Mouse (Mus musculus): ENCODE data around the gene Sec63. TPM values are rescaled to one million over a fixed set of nuclear protein-coding genes. Genes with fewer than 3 reads are reported as not detected.

Sec63 gene
- total RNA-seq (2021), result 10 to 100 TPM; 44.8 to 51.1 TPM
- long read RNA-seq, full-length matches to known transcripts, result 49 of 65 reads
- long read RNA-seq, partial matches to known transcripts, result 5 of 65 reads
- long read RNA-seq, other reads (novel, unspliced or antisense), result 11 of 65 reads

DNA sequence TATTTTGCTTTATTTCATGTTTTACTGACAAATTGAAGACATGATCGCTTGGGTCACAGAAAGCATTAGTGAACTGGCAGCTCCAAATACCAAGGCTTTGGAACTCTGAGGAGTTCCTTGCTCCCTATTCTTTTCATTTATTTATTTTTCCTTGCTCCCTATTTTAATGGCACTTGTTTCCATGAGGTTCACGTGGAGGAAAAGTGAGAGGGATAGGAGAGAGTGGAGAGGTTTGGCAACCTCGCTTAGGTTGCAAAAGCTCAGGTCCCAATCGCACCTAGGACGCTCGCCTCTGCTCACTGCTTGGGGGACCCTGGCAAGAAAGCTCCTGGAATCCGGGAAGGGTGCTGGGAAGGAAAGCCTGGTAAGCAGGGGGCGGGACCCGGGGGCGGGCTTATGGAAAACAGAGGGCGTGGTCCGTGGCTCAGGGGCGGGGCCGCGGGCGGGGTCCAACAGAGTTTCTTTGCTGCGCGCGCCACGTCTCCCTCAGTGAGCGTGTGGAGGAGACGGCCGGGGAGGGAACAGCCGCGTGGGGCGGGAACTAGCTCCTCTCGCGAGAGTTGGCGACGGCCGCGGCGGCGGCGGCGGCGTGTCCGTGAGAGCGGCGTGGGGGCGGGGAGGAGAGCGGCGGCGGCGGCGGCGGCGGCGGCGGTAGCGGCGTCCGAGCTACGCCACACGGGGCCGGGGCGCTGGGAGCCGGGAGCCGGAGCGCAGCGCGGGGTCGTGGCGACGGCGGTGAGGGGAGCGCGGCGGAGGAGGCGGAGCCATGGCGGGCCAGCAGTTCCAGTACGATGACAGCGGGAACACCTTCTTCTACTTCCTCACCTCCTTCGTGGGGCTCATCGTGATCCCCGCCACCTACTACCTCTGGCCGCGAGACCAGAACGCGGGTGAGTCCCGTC lies at the start of gene Sec63:
Sec63 (plus strand) TSS at position 498 of the 902 bp plus-strand sequence.
- DNase-seq (ENCODE audit: low spot score in 2 of 2), result peak; percentile 96 to 99

DNA sequence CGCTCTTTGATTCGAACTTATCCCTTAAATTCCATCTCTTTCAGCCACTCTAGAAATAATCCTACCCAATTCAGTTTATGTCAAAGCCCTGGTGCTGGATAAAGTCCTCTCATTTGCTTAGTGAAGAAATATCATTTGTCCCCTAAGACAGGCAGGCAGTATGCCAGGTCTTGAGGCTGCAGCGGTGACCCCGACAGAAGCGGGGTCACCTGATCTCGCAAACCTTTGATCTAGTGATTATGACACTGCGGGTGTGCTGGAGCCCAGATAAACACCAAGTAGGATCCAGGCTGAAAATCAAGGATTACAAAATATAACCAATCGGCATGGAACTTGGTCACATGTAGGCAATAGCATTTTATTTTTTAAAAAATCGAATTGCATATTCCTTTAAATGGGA lies 46.6 kb upstream of the Sec63 start:
- no peak for DNase-seq (ENCODE audit: low spot score in 2 of 2)

DNA sequence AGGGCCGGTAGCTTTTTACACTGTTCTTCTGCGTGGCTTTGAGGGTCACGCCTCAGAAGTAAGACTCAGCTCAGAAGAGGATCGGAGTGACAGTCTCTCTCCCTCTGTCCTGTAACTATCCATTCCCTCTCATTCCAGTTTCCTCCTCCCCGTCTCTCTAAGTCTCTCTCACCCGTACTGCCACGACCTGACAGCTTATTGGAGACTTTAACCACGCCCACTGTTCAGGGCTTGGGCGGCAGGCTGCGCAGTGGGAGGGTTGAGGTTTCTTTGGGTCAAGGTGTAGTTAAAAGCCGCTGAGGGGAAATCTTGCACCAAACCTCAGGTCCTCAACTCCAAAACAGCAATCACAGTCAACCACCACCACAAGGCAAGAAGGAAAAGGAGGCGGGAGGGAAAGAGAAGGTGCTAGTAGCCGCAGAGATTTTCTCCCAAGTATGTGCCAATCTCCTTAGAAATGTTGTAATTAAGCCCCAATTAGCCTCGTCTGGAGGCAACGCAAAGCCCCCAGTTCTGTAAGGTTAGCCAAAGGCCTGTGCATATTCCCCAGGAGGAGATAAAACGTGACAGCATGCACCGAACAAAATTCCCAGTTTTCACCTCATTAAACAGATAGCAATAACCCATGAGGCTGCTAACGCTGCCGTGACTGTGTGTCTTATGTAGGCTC lies 45.8 kb upstream of the Sec63 start:
- no peak for DNase-seq (ENCODE audit: low spot score in 2 of 2)

DNA sequence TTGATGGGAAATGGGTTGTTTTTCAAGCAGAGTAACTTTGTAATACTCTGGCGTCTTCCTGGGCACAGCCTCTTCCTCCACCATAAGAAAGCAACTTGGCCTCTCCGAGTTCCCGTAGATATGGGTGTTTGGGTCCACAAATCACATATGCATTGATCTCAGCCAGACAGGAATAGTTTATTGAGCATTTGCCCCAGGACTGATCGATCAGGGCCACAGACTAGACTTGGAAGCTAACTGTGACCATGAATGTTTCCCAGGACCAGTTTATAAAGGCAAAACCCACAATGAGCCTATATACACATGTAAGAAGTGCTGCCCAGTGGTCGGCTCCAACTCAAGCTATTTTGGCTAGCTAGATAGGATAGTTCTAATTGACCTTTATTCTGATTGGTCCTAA lies 39.2 kb upstream of the Sec63 start:
- DNase-seq (ENCODE audit: low spot score in 2 of 2), result no peak

DNA sequence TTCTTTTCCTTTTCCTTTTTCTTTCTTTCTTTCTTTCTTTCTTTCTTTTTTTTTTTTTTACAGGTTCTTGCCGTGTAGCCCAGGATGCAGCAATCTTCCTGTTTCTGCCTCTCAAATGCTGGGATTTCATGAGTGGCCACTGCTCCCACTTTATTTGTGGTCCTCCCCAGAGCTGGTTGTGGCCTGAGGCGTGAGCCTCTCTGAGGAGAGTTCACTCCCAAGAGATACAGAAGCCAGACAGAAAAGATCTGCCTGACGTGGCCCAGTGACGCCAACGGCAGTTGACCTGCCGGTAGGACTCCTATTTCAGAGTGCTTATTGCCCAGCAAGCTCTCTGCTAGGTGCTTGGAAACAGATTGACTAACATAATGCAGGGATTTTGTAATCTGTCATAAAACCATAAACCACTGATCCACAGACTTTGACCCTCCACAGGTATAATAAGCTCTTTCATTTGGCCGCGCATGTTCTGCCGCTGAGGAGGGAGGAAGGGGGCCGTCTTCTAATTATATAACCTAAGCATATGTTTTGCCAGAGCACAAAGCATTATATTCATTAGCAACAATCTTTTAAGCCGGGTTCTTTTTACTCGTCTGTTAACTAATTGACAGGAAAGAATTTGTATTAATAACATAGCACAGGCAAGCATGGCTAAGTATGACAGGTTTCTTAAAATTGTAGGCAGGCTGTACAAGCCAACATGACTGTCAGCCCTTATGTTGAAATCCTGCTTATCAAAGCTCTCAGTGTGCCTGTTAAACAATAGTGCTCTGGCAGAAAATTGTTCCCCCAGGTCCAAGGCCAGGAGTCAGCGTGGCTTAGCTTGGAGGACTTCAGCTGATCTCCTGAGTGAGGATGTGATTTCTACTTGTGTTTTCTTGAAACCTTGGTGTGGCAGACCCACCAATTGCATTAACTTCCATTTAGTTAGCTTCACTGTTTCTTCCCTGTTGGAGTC lies 37.7 kb upstream of the Sec63 start:
- DNase-seq (ENCODE audit: low spot score in 2 of 2), result peak in 1 of 2 experiments; percentile 6

DNA sequence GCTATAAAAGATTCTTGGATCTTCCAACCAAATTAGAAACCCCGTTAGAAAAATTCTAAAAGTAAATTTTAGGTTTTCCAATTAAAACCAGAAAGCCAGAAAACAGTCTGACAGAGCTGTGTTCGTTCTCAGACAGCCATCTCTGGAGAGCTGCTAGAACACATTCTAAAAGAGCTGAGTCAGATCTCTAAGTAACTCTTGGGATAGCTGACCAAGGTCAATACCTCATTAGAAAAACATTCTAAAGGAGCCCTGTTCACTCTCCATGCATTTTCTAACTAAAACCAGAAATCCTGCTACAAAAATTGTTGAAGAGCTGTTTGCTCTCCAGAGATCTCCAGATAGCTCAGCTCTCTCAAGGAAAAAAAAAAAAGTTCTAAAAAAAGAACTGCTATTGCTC lies 31.7 kb upstream of the Sec63 start:
- no peak for DNase-seq (ENCODE audit: low spot score in 2 of 2)

DNA sequence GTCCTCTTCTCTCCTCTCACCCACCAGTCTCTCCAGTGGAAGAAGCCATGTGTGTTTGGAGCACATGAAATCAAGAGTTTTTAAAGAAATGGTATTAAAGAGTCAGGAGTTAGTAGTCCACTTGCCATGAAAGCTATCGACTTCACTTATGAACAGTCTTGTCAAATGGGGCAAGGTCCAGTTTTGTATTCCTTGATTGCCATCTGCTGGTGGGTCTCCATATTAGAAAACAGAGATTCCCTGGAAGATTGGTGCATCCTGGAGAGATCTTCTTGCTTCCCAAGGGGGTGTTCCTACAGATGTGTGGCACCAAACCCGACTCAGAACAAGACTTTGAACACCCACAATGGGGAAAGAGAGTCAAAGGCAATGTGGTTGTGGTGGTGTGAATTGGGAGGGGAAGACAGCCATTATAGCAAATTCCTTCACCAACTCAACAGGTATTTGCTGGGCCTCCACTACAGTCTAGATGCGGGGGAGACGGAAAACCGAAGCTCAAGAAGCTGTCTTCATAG lies 26.7 kb upstream of the Sec63 start:
- DNase-seq (ENCODE audit: low spot score in 2 of 2), result peak; percentile 5 to 72

DNA sequence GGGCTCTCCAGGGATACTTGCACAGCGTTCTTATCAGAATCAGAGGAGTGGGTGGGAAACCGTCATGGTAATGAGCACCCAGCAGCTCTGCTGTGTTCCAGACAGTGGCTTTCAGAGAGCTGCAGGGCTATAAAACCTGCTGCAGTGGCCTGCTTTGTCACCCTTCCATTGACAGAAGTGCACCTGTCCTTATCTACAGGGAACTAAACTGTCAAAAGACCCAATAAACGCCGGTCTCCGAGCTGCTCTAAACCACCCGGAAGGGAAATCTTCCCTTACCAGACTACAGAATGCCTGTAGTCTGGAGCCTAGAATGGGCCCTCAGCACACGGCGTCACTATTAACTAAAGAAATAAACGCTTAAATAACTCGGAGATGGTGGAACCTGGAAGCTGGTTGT lies 9.5 kb upstream of the Sec63 start:
- no peak for DNase-seq (ENCODE audit: low spot score in 2 of 2)

DNA sequence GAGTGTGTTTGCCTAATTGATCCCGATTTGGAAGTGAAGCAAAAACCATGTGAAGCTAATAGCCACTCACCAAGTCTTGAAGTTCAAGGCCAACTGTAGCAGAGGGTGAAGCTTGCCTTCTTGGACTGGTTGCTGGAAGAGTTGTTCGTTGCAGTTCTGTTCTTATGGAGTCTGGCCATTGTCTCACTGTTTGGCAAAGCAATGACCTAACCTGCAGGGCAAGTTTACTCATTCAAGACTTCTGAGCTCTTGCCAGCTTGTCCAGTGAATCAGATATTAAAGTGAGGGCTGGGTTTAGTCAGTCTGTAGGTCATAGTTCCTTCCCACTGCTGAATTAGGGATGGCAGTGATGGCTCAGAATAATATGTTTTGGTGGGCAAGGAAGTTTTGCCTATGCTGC lies 7.0 kb upstream of the Sec63 start:
- no peak for DNase-seq (ENCODE audit: low spot score in 2 of 2)

DNA sequence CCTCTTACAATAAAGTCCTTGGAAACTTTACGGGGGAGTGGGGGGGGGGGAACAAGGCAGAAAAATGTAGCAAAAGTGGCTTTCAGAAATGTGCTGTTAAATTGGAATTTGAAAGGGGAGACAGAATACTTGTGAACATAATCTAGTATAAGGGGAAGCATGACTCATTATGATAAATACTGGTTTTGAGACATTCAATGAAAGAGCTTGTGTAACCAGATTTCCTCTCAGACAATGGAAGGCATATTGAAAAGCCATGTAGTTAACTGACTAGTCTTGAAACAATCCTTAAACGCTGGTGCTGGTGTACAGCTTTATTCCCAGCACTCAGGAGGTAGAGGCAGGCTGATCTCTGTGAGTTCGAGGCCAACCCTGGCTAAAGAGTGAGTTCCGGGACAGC lies 1.6 kb upstream of the Sec63 start:
- no peak for DNase-seq (ENCODE audit: low spot score in 2 of 2)

DNA sequence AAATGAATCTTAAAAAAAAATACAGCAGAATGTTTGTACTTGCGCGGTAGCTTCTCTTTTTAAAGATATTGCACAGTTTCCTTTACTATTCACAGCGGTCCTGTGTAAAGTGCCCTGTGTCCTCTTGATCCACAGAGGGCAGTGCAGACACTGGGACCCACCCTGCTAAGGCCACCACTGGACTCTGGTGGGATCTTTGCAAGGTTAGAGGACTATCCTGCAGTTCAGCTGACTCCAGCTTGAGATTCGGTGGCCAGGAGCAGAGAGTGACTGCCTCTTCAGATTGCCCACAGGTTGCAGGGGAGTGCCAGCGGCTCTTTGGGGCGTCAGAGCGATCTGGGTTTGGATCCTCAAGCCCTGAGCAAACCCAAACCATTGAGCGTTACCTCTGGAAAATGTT lies 967 bp upstream of the Sec63 start:
- no peak for DNase-seq (ENCODE audit: low spot score in 2 of 2)

DNA sequence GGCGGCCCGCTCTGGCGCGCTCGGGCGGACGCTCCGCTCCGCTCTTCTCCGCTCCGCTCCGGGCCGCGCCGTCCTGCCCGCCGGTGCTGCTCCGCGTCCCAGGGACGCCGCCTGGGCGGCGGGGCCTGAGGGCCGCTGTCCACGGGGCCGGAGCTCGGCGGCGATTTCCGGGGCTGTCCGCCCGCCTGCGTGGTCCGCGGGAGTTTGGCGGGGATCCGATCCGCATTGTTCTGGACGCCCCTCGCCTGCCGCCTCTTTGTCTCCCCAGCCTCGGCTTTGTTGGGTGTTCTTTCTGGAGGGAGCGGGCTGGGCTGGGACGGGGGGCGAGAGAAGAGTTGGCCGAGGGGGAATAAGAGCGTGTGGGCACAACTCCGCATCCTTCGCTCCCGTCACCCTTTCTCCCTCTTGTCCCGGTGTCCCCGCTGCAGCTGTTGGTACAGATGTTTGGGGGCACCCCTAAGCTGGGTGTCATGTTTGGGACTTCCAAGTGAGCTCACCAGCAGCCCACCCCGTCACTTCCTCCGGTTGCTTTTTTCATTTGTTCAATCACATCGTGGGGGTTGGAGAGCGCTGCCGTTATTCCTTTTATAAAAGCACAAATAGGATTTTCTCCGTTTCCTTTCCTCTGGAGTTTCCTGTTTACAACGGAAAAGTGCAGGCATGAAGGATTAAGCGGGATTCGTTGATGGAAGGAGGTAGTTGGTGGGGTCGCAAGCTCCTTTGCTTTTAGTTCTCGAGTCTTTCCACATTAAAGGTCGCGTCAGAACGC lies 789 bp downstream of the Sec63 start:
- DNase-seq (ENCODE audit: low spot score in 2 of 2), result peak; percentile 6 to 45

DNA sequence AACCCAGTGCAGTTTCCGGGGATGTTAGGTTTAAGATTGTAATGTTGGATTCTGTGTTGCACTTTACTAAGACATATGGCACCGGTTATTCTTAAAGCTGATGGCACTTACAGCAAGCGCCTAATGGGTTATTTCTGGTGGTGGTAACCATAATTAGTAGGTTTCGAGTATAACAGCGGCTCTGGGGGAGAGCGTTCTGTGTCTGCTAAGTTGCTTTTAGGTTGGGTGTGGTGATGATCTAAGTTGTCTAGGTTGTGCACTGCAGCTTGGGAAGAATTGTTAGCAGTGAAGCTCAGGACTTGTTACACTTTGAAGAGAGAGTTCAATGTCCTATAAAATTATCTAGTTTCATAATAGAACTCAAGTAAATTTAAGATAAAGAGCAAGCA lies 1.4 kb downstream of the Sec63 start:
- DNase-seq (ENCODE audit: low spot score in 2 of 2), result no peak

DNA sequence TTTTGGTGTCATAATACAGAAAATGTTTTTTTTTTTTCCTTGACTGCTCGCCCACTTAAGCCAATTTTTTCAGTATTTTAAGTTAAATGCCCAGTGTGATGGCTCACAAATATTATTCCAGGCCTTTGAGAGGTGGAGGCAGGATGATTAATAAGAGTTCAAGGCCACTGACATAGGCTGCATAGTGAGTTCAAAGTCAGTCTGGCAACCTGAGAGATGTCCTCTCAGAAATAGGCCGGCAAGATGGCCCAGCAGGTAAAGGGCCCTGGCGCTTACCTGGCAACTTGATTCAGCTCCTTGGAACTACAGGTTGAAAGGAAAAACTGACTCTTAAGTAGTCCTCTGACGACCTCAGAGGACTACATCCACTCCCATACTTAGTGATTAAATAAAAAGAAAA lies 1.9 kb downstream of the Sec63 start:
- no peak for DNase-seq (ENCODE audit: low spot score in 2 of 2)

DNA sequence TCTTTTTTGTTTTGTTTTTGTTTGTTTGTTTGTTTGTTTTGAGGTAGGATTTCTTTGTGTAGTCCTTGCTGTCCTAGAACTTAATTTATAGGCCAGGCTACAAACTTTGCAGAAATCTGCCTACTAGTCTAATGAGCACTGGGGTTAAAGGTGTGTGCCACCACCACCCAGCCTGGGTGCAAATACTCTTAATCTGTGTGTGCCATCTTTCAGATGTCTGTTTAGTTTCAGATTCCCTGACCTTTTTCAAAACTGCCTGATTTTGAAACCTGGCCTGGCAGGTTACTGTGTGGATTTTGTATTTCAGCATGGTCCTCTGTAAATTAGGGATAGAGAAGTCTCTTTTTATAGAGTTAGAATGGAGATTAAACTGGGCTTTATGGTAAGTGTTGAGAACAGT lies 4.0 kb downstream of the Sec63 start:
- no peak for DNase-seq (ENCODE audit: low spot score in 2 of 2)

DNA sequence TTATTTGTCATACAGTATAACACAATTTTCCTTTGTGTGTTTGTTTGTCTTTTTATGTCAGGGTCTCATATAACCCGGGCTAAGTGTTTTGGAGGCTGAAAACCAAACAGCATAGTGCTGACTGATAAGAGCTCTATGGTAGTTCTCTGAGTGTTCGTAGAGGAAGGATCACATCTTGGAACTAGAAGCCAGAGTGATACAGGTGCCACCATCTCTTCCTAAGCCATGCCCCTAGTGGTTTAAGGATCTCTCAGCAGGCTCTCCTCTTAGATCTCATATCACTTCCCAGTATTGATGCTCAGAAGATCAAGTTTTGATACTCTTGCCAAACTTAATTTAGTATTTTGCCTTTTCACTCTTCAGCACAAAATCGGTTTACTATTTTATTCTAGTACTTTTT lies 14.2 kb downstream of the Sec63 start:
- no peak for DNase-seq (ENCODE audit: low spot score in 2 of 2)

DNA sequence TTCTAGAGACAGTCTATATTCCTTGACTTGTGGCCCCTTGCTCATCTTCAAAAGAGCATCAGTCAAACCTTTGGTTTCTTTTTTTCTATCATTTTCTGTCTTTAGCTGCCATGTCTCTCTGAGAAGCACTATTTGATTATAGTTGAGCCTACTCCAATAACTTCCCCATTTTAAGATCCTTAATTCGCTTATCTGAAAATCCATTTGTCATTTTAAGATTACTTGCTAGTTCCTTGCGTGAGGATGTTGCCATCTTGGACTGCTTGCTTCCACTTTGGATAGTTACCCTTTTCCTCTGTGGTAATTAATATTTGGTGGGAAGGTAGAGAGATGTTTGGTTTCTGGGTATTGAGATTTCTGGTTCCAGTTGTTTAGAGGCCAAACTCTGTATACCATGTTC lies 19.5 kb downstream of the Sec63 start:
- no peak for DNase-seq (ENCODE audit: low spot score in 2 of 2)

DNA sequence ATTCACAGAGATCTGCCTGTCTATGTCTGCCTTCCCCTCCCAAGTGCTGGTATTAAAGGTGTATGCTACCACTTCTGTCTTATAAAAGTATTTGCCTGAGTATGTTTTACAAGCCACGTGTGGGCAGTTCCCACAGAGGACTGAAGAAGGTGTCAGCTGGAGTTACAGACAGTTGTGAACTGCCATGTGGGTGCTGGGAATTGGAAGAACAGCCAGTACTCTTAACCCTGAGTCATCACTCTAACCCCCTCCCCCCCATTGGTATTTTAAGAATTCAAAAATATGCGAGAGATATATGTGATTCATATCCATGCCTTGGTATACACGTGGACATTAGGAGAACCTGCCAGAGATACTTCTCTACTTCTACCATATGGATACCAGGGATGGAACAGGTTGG lies 20.4 kb downstream of the Sec63 start:
- DNase-seq (ENCODE audit: low spot score in 2 of 2), result peak in 1 of 2 experiments; percentile 32

DNA sequence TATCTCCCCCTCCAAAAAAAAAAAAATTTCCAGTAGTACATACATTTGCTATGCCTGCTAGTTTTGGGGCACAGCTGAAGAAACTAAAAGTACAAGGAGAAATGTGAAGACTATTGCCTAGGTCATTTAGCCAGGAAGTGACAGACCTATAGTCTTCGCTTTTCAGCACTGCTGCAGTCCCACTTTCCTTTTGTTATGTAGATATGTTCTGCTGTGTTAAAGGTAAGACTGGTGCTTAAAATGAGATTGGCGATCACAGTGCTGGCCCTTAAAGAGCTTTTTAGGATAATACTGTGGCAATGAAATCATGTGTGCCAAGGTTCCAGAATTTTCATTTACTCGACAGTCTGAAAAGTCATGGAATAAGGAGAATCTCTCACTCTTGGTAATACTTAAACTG lies 39.6 kb downstream of the Sec63 start:
- no peak for DNase-seq (ENCODE audit: low spot score in 2 of 2)

DNA sequence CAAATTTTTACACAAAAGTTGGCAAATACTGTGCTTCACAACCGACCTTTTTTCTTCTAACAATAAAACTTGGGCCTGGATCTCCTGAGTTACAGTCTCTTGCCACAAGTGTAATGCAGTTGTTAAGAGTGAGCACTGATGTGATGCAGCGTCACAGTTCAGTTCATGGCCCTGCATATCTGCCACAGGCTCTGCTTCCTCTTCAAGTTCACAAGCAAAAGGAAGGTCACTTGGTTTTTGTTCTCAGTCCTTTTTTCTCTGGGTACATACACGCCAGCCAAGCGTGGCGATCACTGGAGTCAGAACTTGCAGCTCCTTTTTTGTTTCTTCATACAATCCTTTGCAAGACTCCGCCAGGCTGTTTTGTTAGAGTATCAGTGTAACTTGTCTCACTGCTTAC lies 64.6 kb downstream of the Sec63 start:
- DNase-seq (ENCODE audit: low spot score in 2 of 2), result no peak
